Mouse (Mus musculus) olfactory bulb, adult 2 months (tissue): ENCODE results near the gene Akap7. TPM values are rescaled to one million over a fixed set of nuclear protein-coding genes. Genes with fewer than 3 reads are reported as not detected.

Experiments
- H3K27ac ChIP-seq: fragments of 200-500 bp; 2 replicates; pipeline ENCODE4 v1.5.1; 2012; ENCODE audit warnings: low read depth, low read length; ENCODE audit not compliant: insufficient read depth
- H3K4me1 ChIP-seq: fragments of 200-500 bp; 2 replicates; pipeline ENCODE4 v1.6.1; 2012; ENCODE audit warnings: low read length; ENCODE audit not compliant: control insufficient read depth, insufficient read depth
- H3K4me3 ChIP-seq: fragments of 200-500 bp; 2 replicates; pipeline ENCODE4 v1.5.1; 2012; ENCODE audit warnings: mild to moderate bottlenecking, low read depth, low read length, moderate library complexity; ENCODE audit not compliant: insufficient read depth
- CTCF ChIP-seq: fragments of 200-500 bp; IDR thresholded peaks from 2 replicates; pipeline ENCODE4 v1.5.1; 2012; ENCODE audit warnings: low read depth, mild to moderate bottlenecking, low read length, moderate library complexity; ENCODE audit not compliant: insufficient read depth
- POLR2A ChIP-seq: fragments of 200-500 bp; IDR thresholded peaks from 2 replicates; pipeline ENCODE4 v1.6.1; 2012; ENCODE audit warnings: mild to moderate bottlenecking, low read depth, low read length, moderate library complexity; ENCODE audit not compliant: insufficient read depth
- WGBS: fragments of 180-500 bp; shearing (Covaris S2); methylation state at CpG from one replicate; pipeline ENCODE4 v1.1.7; 2018; 5-methylcytosine and 5-hydroxymethylcytosine counted together
- polyA plus RNA-seq: library from polyadenylated mRNA; stranded (reverse); fragments of >200 nt; gene quantifications from 2 replicates; pipeline ENCODE4 v1.2.4, GENCODE M21; 2012; ENCODE audit warnings: low replicate concordance; ENCODE audit not compliant: missing spikeins, insufficient read depth, insufficient read length

Akap7 gene
- polyA plus RNA-seq, 1 experiment = not detected

GRCm38 (mm10) chr10:25299031-25299529 lies 8.6 kb downstream of the Akap7 start:
- Histone ChIP-seq H3K27ac (no peak overlapping the region), H3K4me1 (peaks cover 6% of the 10 kb centered on the region), H3K4me3 (no peak overlapping the region)
- TF ChIP-seq POLR2A (no peak), CTCF (no peak)
- WGBS = 94% methylated on average over 15 of the region's 15 CpGs

- WGBS = 84% methylated on average over 4 of the region's 4 CpGs
These were observed 9.4 kb downstream of the Akap7 start for GRCm38 (mm10) chr10:25298264-25298671.

GRCm38 (mm10) chr10:25297666-25298263 lies 9.9 kb downstream of the Akap7 start:
- 18% methylated on average over 12 of the region's 12 CpGs for WGBS
- Histone ChIP-seq H3K27ac (no peak overlapping the region), H3K4me1 (peaks cover 6% of the 10 kb centered on the region), H3K4me3 (no peak overlapping the region)
- no peak for TF ChIP-seq POLR2A
- no peak for TF ChIP-seq CTCF

More at GRCm38 (mm10) chr10:25298264-25298671, 9.4 kb downstream of the Akap7 start:
- no peak overlapping the region for H3K27ac ChIP-seq
- peaks cover 6% of the 10 kb centered on the region for H3K4me1 ChIP-seq
- H3K4me3 ChIP-seq = no peak overlapping the region
- no peak for TF ChIP-seq POLR2A

- H3K4me3 ChIP-seq = peak overlapping the region; percentile 65
- under 1% methylated on average over 63 of the region's 81 CpGs for WGBS
- H3K27ac ChIP-seq = peak overlapping the region; percentile 69
- TF ChIP-seq CTCF (no peak), POLR2A (no peak; the same call in 1 of the 2 replicates)
- peaks cover 6% of the 10 kb centered on the region for H3K4me1 ChIP-seq
These were observed 10.9 kb downstream of the Akap7 start for GRCm38 (mm10) chr10:25296657-25297369.

- 40% methylated on average over 8 of the region's 8 CpGs for WGBS
These were observed 11.4 kb downstream of the Akap7 start for GRCm38 (mm10) chr10:25296286-25296656.

GRCm38 (mm10) chr10:25295836-25296235 lies 11.8 kb downstream of the Akap7 start:
- no peak overlapping the region for H3K27ac ChIP-seq
- 88% methylated on average over 9 of the region's 9 CpGs for WGBS
- peaks cover 6% of the 10 kb centered on the region for H3K4me1 ChIP-seq
- H3K4me3 ChIP-seq = no peak overlapping the region
- TF ChIP-seq CTCF = no peak
- no peak for TF ChIP-seq POLR2A

More at GRCm38 (mm10) chr10:25296286-25296656, 11.4 kb downstream of the Akap7 start:
- H3K4me1 ChIP-seq = peaks cover 6% of the 10 kb centered on the region
- TF ChIP-seq CTCF (no peak), POLR2A (no peak)
- H3K4me3 ChIP-seq = peak overlapping the region; percentile 65
- peak overlapping the region; percentile 69; the same call in 1 of the 2 replicates for H3K27ac ChIP-seq

- H3K4me1 ChIP-seq = peaks cover 6% of the 10 kb centered on the region
- no peak overlapping the region for H3K27ac ChIP-seq
- H3K4me3 ChIP-seq = no peak overlapping the region
- 83% methylated on average over 7 of the region's 7 CpGs for WGBS
- TF ChIP-seq CTCF (no peak), POLR2A (no peak)
These were observed 12.7 kb downstream of the Akap7 start for GRCm38 (mm10) chr10:25294999-25295398.

GRCm38 (mm10) chr10:25293796-25294195 lies 13.9 kb downstream of the Akap7 start:
- H3K27ac ChIP-seq = no peak overlapping the region
- H3K4me3 ChIP-seq = no peak overlapping the region
- 98% methylated on average over 3 of the region's 3 CpGs for WGBS
- peaks cover 6% of the 10 kb centered on the region for H3K4me1 ChIP-seq
- no peak for TF ChIP-seq POLR2A
- no peak for TF ChIP-seq CTCF

GRCm38 (mm10) chr10:25291053-25291452 lies 16.6 kb downstream of the Akap7 start:
- H3K4me3 ChIP-seq = no peak overlapping the region
- TF ChIP-seq POLR2A (no peak), CTCF (no peak)
- 75% methylated on average over 4 of the region's 4 CpGs for WGBS
- H3K27ac ChIP-seq = no peak overlapping the region
- H3K4me1 ChIP-seq = no peaks in the 10 kb centered on the region
